Mouse (Mus musculus) stomach, postnatal 0 days (tissue): ENCODE measurements at regions not wholly inside any gene's neighbourhood (a gene's known extent, or its start where the extent isn't known, plus 50 kb on each side); places are given as distances from the start of the nearest gene placed in this dataset.

Source experiments
- CTCF ChIP-seq: IDR thresholded peaks from 2 replicates; pipeline ENCODE4 v1.5.1; 2016; ENCODE audit warnings: antibody characterized with exemption, low read depth, mild to moderate bottlenecking, moderate library complexity
- EP300 ChIP-seq: optimal IDR thresholded peaks from 2 replicates; pipeline ENCODE3; 2016; ENCODE audit warnings: antibody characterized with exemption

DNA sequence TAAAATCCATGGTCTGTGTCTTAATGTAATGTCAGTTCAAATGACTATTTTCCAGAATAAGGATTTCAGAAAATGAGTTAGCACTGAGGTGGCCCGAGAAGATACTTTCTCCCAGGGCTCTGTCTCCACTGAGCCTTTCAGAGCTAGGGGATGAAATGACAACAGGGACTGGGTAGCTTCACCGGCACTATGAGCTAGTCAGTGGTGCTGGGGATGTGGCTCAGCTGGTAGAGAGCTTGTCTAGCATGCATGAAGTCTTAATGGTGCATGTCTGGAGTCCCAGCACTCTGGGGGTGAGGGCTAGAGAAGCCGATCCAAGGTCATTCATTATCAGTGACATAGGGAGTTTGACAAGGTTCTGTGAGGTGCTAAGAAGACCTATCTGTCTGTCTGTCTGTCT is 75.1 kb upstream of the Rpl34 start:
- TF ChIP-seq CTCF (no peak), EP300 (no peak)
